Mouse (Mus musculus): ENCODE measurements around the gene Fam207a.

Gene Fam207a

DNA sequence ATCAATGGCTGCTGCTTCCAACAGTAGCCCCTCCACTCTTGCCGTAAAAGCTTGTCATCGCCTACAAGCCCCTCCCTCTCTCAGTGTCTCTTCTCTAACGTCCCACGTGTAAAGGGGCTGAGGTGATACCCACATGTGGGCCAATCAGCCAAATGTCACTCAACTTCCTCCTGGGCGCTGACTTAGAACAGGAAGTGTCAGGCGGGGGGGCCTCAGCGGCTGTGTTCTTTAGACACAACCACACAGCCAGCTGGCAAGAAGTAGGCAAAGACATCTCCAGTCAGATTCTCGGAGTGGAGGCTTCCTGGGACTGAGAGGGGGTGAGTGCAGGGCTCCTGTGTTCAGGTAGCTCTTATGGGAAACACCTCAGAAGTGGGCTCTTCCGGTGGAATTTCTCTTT is 14.6 kb upstream of the Fam207a start, which contains the start of gene Itgb2:
Gene Itgb2 (plus strand): TSS at position 113 of the 400 bp plus-strand sequence.
- DNase-seq: peak; percentile 97

- DNase-seq: no peak
These were observed 13.0 kb upstream of the Fam207a start for GRCm38 (mm10) chr10:77528634-77529033.

GRCm38 (mm10) chr10:77526488-77526887 is 10.9 kb upstream of the Fam207a start:
- no peak for DNase-seq

DNA sequence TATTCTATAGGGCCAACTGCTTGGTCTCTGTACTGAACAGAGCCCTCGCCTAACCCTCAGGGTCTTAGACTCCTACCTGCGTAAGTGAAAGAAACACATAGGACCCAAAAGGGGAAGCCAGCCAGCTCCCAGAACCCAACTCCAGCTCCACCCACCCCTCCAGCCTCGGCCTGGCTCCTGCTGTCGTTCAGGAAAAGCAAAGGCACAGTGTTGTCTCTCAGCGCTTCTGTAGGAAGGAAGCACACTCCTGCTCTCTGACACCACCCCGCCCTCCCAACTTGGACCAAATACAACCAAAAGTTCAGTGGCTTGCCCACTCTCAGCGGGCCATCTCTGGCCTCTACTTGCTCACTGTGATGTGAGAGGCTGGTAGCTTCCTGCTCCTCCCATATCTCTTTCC is 7.7 kb upstream of the Fam207a start:
- DNase-seq: peak; percentile 94

DNA sequence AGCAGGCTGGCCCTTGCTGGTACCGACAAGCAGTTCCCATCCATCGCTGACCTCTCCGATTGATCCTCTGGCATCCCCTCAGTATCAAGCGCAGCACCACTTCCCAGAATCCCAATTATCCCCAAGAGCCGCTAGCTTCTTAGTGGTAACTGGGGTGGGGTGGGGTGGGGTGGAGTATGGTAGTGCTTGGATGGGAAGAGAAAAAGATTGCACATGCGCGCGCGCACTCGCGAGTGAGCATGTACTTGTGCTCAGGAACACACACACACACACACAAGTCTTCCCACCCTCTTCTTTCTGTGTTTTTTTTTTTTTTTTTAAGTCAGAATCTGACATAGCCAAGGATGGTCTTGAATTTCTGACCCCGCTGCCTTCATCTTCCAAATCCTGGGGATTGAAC is 7.2 kb upstream of the Fam207a start:
- DNase-seq: no peak

GRCm38 (mm10) chr10:77522021-77522731 is 6.6 kb upstream of the Fam207a start:
- DNase-seq: peak; percentile 95

GRCm38 (mm10) chr10:77520497-77520896 is 4.9 kb upstream of the Fam207a start:
- DNase-seq: no peak

GRCm38 (mm10) chr10:77519191-77519590 is 3.6 kb upstream of the Fam207a start:
- DNase-seq: no peak

- DNase-seq: peak; percentile 91
These were observed 2.2 kb upstream of the Fam207a start for GRCm38 (mm10) chr10:77517801-77518200.

GRCm38 (mm10) chr10:77517066-77517620 is 1.6 kb upstream of the Fam207a start:
- peak; percentile 94 for DNase-seq

DNA sequence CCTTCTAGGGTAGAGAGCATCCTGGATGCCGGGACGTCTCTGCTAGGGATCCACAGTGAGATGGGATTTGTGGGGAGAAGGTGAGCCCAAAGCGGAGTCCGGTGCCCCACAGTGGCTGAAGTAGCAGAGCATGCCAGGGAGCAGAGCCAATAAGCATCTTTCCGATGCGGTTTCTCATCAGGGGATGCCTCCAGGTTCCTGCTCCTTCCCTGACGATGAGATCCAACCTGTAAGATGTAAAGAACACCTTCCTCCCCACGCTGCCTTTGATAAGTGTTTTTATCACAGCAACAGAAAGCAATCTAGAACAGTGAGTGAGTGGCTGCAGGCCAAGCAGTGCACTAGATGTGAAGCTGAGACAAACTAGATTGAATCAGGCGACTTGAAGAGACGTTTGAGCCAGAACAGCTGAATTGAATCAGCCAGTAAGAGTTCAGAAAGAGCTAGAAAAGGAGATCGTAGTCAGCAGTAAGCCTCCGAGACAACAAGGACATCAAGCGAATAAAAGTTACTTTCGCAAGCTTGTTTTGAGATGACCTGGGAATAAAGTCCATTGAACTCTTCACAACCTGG is 880 bp upstream of the Fam207a start:
- peak; percentile 92 for DNase-seq

DNA sequence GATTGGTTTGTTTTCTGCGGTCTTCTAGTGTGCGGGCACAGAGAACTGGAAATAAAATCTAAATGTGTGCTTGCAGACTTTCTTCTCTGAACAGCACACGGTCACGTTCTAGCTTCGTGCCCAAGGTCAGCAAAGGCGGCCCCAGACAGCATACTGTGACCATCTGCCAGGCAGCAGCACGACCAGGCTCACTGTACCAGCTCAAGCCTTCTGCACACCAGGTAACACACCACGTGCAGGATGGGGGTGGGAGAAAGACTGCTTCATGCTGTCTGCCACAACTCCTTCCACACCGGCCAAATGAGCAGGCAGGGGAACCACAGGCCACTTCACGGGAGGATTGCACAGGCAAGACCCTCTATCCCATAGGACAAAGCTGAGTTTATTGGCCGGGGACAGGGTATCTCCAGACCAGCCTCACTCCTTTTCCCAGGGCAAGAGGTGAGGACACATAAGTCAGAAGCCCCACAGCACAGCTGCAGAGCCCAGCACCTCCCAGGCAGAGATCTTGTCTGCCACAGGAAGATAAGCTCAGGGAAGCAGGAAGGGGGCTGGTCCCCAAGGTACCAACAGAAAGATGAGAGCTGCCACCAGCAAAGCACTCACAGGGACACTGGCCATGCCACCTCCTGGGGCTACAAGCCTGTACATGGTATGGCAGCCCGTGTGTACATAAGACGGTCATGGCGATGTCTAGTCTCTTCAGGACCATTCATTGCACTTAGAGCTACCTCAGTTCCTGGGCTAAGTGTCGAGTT is 5.2 kb downstream of the Fam207a start:
- DNase-seq: peak; percentile 91

DNA sequence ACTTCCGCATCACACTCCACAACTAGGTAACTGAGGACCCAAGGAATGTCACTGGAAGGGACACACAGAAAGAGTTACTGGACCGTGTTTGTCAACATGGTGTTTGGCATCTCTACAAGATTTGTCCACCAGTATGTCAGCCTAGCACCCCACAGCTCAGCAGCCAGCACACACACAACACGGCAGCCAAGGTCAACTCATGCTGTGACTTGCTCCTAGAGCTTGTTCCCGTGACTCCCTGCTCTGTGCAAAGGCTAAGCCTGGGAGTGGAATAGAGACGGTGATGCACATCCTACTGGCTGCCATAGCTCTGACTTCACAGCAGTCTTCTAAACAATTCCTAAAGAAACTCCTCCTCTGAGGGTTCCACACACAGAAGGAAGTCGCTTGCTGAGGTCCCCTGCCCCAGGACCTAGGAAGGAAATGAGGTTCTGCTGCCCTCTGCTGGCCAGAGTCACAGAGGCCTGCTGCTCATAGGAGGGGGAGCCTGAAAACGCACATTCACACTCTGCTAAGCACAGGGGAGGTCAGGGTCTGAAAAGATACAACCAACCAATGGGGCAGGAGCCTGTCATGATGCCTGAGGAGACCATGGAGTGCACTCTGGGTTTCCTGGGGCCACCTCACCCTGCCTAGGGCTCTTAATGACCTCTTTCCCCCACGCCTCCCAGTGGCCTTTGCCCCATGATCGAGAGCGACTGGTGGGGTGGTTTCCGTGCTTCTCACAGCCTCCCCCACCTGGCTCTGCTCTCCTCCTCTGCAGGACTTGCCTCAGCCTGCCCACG is 6.0 kb downstream of the Fam207a start:
- peak; percentile 98 for DNase-seq

DNA sequence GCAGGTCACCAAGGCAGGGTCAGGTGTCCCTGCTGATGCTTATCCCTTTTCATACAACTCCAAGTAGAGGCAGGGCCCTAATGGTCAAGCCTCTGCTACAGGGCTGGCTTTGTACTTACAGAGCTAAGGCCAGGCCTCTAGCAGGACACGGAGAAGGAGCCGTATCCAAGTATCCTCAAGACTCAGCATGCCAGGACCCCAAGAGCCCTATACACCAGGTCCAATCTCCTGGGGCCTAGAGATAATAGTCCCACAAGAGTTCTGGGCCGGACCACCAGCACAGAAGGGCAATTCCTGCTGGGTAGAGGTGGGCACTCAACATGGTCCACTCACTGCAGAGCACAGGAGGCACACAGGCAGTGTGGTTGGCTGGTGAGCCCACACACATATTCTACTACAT is 6.8 kb downstream of the Fam207a start:
- peak; percentile 91 for DNase-seq

DNA sequence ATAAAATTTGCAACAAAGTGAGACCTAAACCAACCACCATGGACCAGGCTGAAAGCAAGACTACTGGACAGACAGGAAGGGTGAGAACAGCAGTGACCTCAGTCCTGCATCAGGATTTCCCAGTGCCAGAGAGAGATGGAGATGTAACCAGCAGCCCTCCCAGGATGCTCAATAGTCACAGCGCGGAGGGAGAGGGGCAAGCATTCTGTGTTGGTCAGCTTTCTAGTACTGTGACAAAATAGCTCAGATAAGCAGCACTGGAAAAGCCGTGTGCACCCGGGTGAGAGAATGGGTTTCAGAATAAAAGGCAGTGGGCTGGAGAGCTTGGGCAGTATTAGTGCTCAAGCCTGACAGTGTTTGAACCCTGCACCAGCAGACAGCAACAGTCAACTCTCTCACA is 7.8 kb downstream of the Fam207a start:
- peak; percentile 93 for DNase-seq

GRCm38 (mm10) chr10:77506961-77507577 is 8.5 kb downstream of the Fam207a start:
- peak; percentile 99 for DNase-seq

GRCm38 (mm10) chr10:77506526-77506925 is 9.1 kb downstream of the Fam207a start:
- peak; percentile 95 for DNase-seq

- no peak for DNase-seq
These were observed 11.4 kb downstream of the Fam207a start for GRCm38 (mm10) chr10:77504143-77504542.

DNA sequence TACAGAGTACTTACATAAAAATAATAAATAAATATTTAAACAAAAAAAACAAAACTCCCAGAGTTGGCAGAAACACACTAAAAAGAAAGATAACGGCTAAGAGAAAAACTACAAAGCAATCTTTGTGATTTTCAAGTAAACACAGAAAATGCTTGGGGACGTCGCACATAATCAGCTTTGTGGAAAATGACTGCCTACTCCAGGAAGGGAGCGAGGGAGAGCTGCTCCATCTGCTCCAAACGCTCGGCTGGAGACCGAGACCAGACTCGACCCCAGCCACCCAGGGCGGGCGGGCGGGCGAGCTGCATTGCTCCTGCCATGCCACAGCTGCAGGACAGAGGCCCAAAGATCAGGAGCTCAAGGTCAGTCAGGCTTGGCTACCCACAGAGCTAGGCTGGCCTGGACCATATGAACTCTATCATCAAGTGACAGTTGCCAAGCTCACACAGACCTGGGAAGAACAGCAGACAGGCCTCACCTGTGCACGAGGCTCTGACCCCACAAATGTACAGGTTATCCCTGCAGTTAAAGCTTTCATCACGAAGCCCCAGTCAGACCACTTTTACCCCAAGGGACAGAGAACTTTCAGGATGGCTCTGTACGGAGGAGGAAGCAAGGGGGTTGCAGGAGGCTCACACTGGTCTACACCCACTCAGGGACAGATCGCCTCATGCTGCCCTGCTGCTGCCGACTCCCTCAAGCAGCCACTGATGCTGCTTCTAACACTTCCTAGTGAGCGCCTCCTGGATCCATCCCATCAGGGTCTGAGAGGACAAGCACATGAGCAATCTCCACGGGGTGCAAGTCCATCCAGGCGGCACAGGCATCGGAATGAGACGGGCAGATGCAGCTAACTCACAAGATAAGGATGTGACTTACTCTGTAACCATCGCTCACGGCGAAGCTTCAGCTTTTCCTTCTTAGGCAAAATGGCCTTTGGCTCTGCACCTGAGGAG is 12.3 kb downstream of the Fam207a start:
- no peak for DNase-seq

GRCm38 (mm10) chr10:77500636-77501035 is 14.9 kb downstream of the Fam207a start:
- no peak for DNase-seq

DNA sequence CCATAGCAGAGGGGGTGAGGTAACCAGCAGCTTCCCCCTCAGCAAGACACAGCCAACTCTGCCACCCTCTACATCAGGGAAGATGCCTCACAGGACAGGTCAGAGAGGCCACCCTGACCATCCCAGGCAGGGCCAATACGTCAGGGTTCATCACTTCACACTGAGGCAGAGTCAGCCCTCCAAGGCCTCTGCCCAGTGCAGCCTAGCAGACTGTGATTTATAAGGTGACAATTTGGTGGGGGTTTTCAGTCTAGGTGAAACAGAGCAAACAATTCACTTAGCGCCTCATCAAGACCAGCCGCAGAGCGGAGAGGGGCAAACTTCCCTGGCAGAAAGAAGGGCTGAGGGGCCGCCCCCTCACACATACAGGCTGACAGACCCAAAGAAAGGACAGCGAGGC is 17.3 kb downstream of the Fam207a start:
- DNase-seq: no peak

All from heart, adult 11 months (tissue).